Mouse (Mus musculus): ENCODE data around the gene Mum1.

GRCm38 (mm10) chr10:80236145-80236825 is 10.1 kb downstream of the Mum1 start:
- TF ChIP-seq CTCF (IDR thresholded peaks at IDR 0.05; ENCODE audit: insufficient read depth, low read depth, low read length) = no peak
- no peak for TF ChIP-seq POLR2A (IDR thresholded peaks at IDR 0.05; ENCODE audit: insufficient read depth, low read depth, low read length)

Measured in olfactory bulb, adult 2 months (tissue).